Mouse (Mus musculus) gastrocnemius, adult 18-20 months (tissue): ENCODE results near the gene Gpr37. TPM values are rescaled to one million over a fixed set of nuclear protein-coding genes. Genes with fewer than 3 reads are reported as not detected.

ENCODE experiments used
- DNase-seq: peaks from one replicate; pipeline ENCODE4 v3.0.0; 2021; ENCODE audit warnings: low spot score
- long read RNA-seq, 2 experiments: library from polyadenylated mRNA; stranded (forward); transcript quantifications; one replicate each; pipeline ENCODE4 v2.0.0; 2021
- total RNA-seq, 2 experiments: library from RNA; stranded (reverse); gene quantifications; 2 replicates each; pipeline ENCODE4 v1.2.3; 2021

Gpr37 gene
- under 1 TPM in 1 of 2 experiments, not detected in 1; 0.05 TPM for total RNA-seq
- long read RNA-seq, experiment 1 = 0 reads
- long read RNA-seq, experiment 2 = 0 reads

DNA sequence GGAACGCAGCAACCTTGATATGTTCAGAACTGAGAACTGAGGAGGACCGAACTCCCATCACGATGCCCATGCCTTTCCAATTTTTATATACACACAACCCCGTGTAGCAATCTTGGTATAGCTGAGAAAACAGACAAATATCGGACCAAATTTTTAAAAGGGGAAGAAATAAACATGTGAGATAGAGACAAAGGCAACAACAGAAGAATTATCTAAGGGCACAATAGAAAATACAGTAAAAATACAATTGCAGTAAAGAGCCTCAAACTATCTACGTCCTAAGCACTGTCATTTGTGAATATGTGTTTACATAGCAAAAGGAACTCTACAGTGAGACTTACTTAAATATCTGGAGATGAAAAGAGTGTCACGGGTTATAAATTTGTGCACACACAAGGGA is at the start of gene Gpr37:
Gene Gpr37, minus strand, starts transcription at position 101 of the 400 bp plus-strand sequence.
- DNase-seq = no peak

DNA sequence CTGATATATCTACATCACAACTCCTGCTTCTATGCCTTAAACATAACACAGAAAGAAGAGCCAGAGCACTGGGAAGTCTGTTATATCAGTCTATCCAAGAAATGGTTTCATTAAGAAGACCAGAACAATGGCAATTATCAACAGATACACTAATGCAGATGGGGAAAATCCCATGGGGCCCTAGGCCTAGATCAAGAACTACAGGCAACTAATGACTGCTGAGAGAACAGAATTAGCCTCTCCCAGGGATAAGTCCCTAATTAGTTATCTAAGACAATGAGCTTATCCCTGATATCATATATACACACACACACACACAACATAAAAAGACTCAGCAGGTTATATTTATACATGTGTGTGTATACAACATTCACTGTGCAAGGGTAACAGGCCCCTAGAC is 46.0 kb upstream of the Gpr37 start:
- DNase-seq = no peak

DNA sequence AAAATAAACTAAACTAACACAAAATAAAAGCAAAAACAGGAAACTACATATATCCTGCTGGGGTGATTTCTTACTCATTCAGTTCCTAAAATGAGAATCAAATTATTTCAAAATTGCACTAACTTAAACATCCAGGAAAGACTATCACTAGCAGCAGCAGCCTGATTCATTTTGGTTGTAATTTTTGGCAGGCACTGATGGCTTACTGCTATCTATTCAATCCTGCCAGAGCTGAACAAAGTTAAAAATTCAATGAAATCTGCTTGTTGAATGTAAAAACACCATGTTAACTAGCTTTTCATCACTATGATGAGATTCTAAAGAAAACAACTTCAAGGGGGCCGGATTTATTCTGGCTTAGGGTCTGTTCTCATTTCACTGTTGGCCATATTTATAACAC is 36.0 kb upstream of the Gpr37 start:
- DNase-seq = no peak

DNA sequence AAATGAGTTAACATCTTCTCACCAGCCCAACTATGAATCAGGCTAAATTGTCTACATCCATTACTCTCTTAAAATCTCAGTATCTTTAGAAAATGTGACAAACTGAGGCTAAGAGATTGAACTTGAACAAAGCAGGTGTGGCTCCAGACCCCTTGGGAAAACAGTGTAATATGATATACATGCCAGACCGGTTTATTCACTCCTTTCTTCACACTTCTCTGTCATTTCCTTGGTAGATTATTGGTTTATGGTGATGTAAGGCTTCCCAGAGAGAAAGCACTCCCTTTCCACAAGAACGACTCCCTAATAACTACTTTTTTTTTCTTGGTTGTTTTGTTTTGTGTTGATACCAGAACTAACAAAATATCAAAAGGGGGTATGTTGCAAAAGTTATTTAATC is 20.1 kb upstream of the Gpr37 start:
- DNase-seq = no peak

DNA sequence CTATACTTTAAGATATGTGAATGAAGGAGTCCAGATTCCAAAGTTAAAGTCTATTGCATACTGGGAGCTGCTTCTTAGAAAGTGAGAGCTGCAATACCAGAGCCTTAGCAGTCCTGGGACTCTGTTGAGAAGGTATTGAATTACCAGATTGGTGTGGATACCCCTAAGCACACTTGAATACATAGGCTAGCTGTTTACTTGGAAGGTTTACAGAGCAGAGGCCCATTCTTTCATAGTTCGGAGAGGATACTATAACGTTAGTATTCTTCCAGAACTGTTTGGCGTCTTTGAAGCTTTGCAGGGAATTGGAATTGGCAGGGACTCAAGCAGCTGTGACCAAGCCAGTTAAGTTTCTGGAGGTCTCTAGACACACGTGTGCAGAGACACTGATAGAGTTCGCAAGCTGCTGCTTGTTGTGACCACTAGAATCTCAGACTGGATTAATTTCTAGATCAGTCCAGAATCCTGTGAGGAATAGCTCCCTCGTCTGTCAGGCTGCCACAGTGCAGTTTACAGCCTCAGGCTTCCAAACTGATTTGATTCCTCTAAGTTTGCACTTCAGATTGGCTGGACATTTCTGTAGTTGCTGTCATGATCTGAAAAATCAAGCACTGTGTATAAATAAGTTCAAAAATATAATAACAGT is 18.8 kb upstream of the Gpr37 start:
- DNase-seq = no peak

DNA sequence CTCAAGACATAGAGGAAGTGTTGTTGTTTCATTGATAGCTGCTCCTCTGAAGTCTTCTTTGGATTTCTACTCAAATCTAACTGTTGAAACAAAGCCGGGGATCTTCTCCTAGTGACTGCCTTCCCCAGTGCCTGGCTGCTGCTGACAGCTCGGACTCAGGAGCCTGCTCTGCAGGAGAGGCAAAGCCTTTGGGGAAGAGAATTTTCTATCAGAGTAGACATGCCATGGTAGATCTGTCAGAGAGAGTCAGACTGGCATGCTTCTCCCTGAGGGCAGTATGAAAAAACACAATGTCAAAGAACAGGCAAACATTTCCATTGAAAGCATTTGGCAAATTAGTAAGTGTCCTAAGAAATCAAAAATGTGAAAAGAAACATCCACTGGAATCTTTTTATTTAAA is 9.4 kb upstream of the Gpr37 start:
- no peak for DNase-seq

DNA sequence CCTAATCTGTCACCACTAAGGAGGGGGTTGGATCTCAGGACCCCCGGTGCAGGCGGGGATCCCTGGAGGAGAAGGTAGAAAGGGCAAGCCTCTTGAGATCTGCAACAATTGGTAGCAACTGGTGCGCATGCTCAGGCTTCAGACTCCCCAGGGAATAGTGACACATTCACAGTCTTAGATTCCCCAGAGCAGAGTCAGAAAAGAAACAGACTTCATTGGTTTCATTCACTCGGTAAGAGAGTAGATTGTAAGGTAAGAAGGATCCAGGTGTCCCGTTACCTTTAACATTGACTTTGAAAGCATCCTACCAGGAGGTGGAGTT is 284 bp downstream of the Gpr37 start:
- DNase-seq = no peak

DNA sequence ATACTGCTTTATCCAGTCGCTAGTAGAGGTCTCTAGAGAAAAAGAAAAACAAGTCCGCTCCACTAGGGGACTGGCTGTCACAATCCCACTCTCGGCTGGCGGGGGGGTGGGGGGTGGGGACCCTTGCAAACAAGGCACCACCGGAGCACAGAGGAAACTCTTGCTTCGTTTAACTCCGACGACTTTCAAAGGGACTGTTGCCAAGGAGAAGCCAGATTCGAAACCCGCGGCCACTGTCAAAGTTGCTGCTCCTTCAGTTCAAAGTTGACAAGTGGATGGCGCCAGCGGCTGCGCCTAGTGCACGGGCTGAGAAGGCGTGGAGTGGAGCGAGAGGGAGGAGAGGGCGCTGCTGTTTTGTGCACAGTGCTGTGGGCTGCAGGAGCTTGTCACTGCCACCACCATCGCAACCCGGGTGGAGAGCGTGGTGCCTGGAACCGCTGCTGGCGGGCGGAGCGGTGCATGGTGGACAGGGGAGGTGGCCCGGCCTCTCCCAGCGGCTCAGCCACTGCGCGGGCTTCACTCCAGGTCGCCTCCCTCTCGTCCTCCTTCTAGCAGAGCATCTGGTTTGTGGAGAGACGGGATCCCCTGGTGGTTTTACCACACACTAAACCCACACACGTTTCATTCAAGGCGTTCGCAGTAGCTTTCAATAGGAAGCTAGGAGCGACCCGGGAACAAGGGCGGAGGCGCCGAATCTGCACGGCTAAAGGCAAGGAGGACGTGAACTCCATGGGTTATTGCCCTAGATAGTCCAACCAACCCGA is 827 bp downstream of the Gpr37 start:
- DNase-seq = no peak

DNA sequence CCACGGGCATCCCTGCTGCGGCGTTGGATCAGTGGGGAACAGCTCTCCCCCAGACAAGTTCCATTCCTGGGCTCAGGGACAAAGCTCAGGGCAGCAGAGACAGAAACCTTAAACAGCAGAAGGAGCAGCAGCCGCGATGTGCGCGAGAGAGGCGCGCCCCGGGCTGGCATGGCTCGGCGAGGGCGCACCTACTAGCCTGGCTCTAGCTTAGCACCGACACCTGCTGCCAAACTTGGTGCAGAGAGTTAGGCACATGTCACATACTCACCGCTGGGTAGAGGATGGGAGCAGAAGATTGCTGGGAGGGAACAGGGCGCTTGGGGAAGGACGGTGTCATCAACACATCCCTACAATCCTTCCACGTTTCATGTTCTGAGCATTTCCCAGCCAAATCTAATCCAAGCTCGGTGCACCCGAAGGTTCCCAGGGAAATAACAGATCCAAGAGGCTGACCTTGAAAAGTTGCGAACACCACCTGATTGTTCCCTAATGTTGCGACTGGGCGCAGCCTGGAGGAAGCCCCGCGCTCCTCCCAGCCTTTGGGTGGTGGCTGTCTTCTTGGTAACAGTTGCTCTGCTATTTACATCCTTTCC is 1.5 kb downstream of the Gpr37 start:
- DNase-seq = no peak

DNA sequence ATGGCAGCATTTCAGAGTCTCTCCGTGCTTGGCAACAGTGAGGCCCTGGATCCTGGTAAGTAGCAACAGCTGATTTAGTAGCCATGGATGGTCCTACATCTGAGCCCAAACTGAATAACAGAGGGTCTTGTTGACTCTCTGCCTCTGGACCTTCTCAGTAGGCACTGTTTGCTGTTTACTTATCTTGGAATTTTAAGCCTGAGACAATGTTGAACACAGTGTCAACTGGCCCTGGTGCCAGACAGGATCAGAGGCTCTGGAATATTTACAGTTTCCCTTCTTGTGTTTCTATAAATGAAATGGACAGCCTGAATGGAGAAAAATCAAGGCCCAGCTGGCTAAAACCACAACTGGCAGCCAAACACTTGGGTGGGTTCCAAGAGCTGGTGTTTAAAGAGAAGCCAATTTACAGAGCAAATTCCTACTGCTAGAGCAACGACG is 3.7 kb downstream of the Gpr37 start:
- no peak for DNase-seq

DNA sequence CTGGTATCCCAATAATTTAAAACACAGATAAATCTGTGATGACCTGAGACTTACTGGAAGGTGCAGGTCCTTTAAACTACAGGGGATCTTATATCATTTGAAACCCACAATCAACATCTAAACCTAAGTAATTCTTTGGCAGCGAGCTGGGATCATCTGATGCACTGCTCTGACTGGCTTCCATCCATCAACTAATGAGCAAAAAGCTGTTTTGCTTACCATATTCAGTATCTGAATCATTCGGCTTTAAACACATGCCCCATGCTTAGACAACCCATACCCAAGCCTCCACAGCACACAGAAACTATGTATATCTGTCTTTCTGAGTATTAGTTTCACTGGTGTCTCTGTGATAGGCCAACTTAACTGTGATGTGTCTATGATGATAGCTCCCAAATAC is 6.1 kb downstream of the Gpr37 start:
- no peak for DNase-seq

DNA sequence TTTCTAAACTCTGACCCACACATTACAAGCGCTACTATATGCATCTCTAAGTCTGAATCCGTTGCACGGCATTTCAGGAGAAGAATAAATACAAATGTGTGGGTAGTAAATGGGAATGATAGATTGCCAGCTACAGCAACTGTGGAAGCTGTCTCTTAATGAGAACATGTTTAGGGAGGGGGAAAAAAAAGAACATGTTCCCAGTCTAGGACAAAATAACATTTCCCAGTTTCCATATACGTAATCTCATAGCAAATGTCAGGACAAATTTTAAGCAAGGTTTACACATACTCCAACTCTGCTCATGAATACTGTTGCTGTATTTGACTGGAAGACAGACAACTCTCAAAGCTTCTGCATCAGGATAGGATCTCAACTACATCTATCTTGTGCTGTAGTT is 15.4 kb downstream of the Gpr37 start:
- no peak for DNase-seq

DNA sequence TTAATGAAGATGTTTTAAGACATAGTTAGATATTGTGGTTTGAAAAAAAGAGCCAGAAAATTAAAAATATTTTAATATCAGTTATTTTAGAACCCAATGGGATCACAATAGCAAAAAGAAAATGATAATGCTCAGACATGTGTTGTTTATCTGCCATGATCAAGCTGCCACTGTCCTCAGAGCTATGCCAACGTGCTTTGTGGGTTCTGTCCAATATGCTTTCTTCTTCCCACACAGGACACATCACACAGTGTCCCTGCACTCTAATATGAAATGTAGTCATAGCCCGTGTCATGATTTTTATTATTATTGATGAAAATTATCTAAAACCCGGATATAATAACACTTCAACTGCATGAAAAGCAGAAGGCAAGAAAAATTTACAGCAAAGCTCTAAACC is 16.7 kb downstream of the Gpr37 start:
- DNase-seq = no peak

DNA sequence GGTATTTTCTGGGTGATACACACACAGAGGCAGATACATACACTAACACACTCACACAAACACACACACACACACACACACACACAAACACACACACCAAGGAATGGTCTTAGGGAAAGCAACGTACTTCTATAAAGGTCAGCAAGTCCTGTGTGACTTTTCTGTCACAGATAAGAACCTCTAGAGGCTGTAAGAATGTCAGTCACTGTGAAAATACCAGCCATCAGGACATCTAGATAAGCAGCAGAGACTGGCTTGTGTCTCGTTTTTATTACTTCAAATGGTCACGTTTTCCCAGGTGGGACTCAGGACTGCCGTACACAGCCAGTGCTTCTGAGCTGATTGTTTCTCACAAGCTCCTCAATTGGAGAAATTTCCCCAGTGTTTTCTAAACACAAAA is 20.4 kb downstream of the Gpr37 start:
- no peak for DNase-seq

DNA sequence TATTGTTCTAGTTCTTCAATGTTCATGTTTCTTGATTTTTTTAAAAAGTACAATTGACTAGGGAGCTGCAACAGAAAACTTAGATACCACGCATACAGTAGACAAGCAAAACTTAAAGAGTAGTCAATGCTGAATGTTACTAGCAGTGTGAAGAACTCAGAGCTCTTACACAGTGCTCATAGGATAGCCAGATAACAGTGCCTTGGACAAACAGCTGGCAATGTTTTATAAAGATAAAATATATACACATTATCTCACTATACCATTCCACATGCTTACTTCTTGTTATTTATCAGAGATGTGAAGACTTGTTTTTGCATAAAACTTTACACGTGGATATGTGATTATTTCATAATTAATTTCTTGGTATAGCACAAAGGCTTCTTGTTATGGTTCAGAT is 26.6 kb downstream of the Gpr37 start:
- no peak for DNase-seq

DNA sequence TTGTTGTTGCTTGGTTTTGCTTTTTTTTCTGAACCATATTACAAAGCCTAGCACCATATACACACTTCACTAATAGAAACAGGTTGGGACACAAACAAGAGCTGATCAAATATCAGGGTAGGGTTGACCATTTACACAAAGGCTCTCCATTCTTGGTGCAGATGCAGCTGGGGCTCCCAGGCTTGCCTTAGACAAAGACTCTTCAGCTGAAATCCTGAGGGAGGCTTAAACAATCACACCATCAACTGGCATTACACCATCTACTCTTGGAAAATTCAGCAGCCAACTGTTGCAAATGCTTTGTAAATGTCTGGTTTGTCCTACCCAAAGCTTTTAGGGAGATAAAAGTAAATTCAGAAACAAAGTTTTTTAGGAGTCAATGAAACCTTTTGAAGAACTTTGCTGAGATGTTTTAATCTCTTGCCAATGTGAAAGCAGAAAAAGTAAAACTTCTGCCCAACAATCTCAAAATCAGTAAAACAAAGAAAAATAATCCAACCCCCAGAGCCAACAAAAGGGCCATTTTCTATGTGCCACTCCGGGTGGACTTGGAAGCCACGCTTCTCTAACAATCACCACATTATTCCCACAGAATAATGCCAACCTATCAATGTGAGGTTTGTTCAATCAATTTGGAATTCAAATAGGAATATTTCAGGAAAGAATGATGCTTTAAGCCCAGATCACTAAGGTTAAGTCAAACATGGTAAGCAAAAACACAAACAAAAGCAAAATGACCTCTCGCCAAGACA is 30.4 kb downstream of the Gpr37 start:
- DNase-seq = no peak

Other genes starting within 250 kb of the Gpr37 start
- gene Pot1a, start 118.5 kb upstream of the Gpr37 start, total RNA-seq = 1 to 10 TPM; 7.3 to 7.7 TPM